ENCODE assay signal across 11 mouse cellular contexts in the genomic region with DNA sequence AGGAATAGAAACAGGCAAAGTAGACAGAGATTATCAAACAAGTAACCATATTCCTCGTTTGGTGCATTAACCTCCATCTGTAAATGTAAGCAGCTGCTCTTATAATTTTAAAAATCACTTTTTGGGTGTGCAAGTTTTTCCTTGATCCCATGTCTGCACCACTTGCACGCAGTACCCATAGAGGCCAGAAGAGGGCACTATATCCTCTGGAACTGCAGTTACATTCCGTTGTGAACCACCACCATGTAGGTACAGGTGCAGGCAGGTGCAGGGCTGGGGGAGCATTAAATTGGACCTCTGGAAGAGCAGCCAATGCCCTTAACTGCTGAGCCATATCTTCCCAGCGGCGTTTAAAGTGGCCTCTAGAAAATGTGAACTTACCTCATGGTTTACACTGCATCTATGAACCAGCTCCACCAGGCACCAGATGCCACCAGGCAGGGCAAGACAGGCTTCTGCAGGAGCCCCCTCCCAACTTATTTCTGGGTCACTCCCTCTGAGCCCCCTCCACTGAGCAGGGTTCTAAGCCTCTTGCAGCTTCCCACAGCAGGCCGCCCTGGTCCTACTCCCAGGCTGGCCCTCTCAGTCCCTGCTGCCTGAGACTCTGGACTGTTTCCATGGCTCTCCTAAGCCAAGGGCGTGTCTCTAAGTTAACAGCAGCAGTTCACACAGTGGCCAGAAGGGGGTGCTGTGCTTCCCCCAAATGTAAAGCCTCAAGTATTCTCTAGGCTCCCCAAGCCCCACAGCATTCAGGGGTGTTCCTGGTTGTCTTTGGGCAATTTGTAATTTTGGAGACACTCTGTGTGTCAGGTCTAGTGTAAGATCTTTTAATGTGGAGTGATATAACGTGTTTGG. TPM values are rescaled to one million over a fixed set of nuclear protein-coding genes. Genes with fewer than 3 reads are reported as not detected.
DNase-seq lines count a peak whose midpoint lies in the region; ATAC-seq and TF ChIP-seq lines count a peak whose summit lies in the region.
"Had no signal": no experiment of that assay in that cellular context is flagged by ENCODE, and none has a peak within 500 bp of the region (broad histone marks: within the 10 kb centered on the region; RNA-seq: fewer than 3 reads in every experiment).

No protein-coding gene starts in this region.

- H3K9ac ChIP-seq in intestine, postnatal 0 days (ENCODE audit: low read depth, low read length), result no peak overlapping the region
- H3K9ac ChIP-seq: embryonic facial prominence, embryonic 13.5 days; liver, embryonic 13.5 days had no signal

- H3K4me1 ChIP-seq in intestine, postnatal 0 days (replicated peaks; ENCODE audit: control insufficient read depth, insufficient read depth, low read length), result no peaks in the 10 kb centered on the region
- H3K4me1 ChIP-seq: embryonic facial prominence, embryonic 13.5 days; liver, embryonic 13.5 days had no signal

- no peak overlapping the region for H3K27ac ChIP-seq in gastrocnemius, adult 2 months
- no peak overlapping the region for H3K27ac ChIP-seq in intestine, postnatal 0 days (ENCODE audit: low read depth, low read length)
- H3K27ac ChIP-seq: embryonic facial prominence, embryonic 13.5 days; liver, embryonic 13.5 days had no signal

- H3K27me3 ChIP-seq in intestine, postnatal 0 days (replicated peaks; ENCODE audit: control insufficient read depth, insufficient read depth, low read length), result no peaks in the 10 kb centered on the region

- no peak overlapping the region for H3K4me3 ChIP-seq in gastrocnemius, adult 2 months
- H3K4me3 ChIP-seq in intestine, postnatal 0 days (ENCODE audit: low read depth, low read length), result no peak overlapping the region
- H3K4me3 ChIP-seq: embryonic facial prominence, embryonic 13.5 days; liver, embryonic 13.5 days had no signal

- no peaks in the 10 kb centered on the region for H3K9me3 ChIP-seq in intestine, postnatal 0 days (ENCODE audit: control insufficient read depth)
- H3K9me3 ChIP-seq: embryonic facial prominence, embryonic 13.5 days; liver, embryonic 13.5 days had no signal

- 0 out of 2 replicates have a peak, but pooled peaks have one; percentile 45 for ATAC-seq in intestine, postnatal 0 days
- peak; percentile 66; the same call in 1 of the 2 replicates for ATAC-seq in megakaryocyte, adult 5-6 weeks (ENCODE audit: poor library complexity, severe bottlenecking)

- intact Hi-C loops in gastrocnemius, adult 2 months (cut with DNase I), result no loop called here

- peak; percentile 74 for TF ChIP-seq CTCF in gastrocnemius, adult 2 months (IDR thresholded peaks at IDR 0.05)
- TF ChIP-seq CTCF in intestine, postnatal 0 days (IDR thresholded peaks at IDR 0.05; ENCODE audit: low read depth), result peak; percentile 80

- DNase-seq in gastrocnemius, adult 2 months, result no peak
- DNase-seq in gastrocnemius, adult 18-20 months (ENCODE audit: low spot score), result no peak
- DNase-seq in urinary bladder, postnatal 25 days (ENCODE audit: low spot score), result peak; percentile 51
- DNase-seq in urinary bladder, postnatal 4 days (ENCODE audit: low spot score in 2 of 2), result no peak
- peak; percentile 57 for DNase-seq in cerebellum, adult 9-10 months
- DNase-seq in thymus, postnatal 14 days, result peak; percentile 68
- DNase-seq: liver, embryonic 13.5 days had no signal

- 16% methylated on average over 8 of the region's 8 CpGs for WGBS in intestine, postnatal 0 days

- H3K4me2 ChIP-seq in intestine, postnatal 0 days (replicated peaks; ENCODE audit: low read depth), result no peak overlapping the region
- H3K4me2 ChIP-seq: embryonic facial prominence, embryonic 13.5 days; liver, embryonic 13.5 days had no signal

- no peaks in the 10 kb centered on the region for H3K36me3 ChIP-seq in intestine, postnatal 0 days (ENCODE audit: control insufficient read depth, insufficient read depth)
- H3K36me3 ChIP-seq: embryonic facial prominence, embryonic 13.5 days; liver, embryonic 13.5 days had no signal

RNA-seq across cellular contexts. Expression of a gene that starts 10.2 kb away (rescaled TPM):
- not detected for total RNA-seq in gastrocnemius, adult 2 months (2021)
- total RNA-seq in gastrocnemius, adult 18-20 months (2021), result not detected
- not detected in 2 replicates for polyA plus RNA-seq in intestine, postnatal 0 days (2015; fragmentation: Nextera tagmentation; extraction: Ambion mirVana)
- total RNA-seq in megakaryocyte, adult 5-6 weeks (2015), result not detected in 2 replicates
- not detected in 2 replicates for total RNA-seq in megakaryocyte, adult 5-6 weeks (2017)
- polyA plus RNA-seq: embryonic facial prominence, embryonic 13.5 days; liver, embryonic 13.5 days; stomach, embryonic 16.5 days had no signal

RNA-seq across cellular contexts. Expression of a gene that starts 24.3 kb away (rescaled TPM):
- not detected for total RNA-seq in gastrocnemius, adult 2 months (2021)
- not detected for total RNA-seq in gastrocnemius, adult 18-20 months (2021)
- not detected in 2 replicates for polyA plus RNA-seq in intestine, postnatal 0 days (2015; fragmentation: Nextera tagmentation; extraction: Ambion mirVana)
- total RNA-seq in megakaryocyte, adult 5-6 weeks (2015), result not detected in 2 replicates
- total RNA-seq in megakaryocyte, adult 5-6 weeks (2017), result not detected in 2 replicates
- polyA plus RNA-seq: embryonic facial prominence, embryonic 13.5 days; liver, embryonic 13.5 days; stomach, embryonic 16.5 days had no signal

RNA-seq across cellular contexts. Expression of a gene that starts 24.6 kb away (rescaled TPM):
- total RNA-seq in gastrocnemius, adult 2 months (2021), result under 1 TPM; 0.17 to 0.28 TPM
- total RNA-seq in gastrocnemius, adult 18-20 months (2021), result under 1 TPM in 1 of 2 experiments, not detected in 1; 0.09 TPM
- polyA plus RNA-seq in intestine, postnatal 0 days (2015; fragmentation: Nextera tagmentation; extraction: Ambion mirVana), result 1.0 and 1.2 TPM in 2 replicates
- total RNA-seq in megakaryocyte, adult 5-6 weeks (2015), result 2.2 and 2.8 TPM in 2 replicates
- 0.44 and 1.1 TPM in 2 replicates for total RNA-seq in megakaryocyte, adult 5-6 weeks (2017)

RNA-seq across cellular contexts. Expression of a gene that starts 41.6 kb away (rescaled TPM):
- total RNA-seq in gastrocnemius, adult 2 months (2021), result not detected
- total RNA-seq in gastrocnemius, adult 18-20 months (2021), result not detected
- 0.10 TPM in 1 of 2 replicates, not detected in the other for polyA plus RNA-seq in intestine, postnatal 0 days (2015; fragmentation: Nextera tagmentation; extraction: Ambion mirVana)
- total RNA-seq in megakaryocyte, adult 5-6 weeks (2015), result 0.39 TPM in 1 of 2 replicates, not detected in the other
- total RNA-seq in megakaryocyte, adult 5-6 weeks (2017), result not detected in 2 replicates
- polyA plus RNA-seq: embryonic facial prominence, embryonic 13.5 days; liver, embryonic 13.5 days; stomach, embryonic 16.5 days had no signal

RNA-seq across cellular contexts. Expression of a gene that starts 50.5 kb away (rescaled TPM):
- under 1 TPM in 1 of 2 experiments, not detected in 1; 0.14 TPM for total RNA-seq in gastrocnemius, adult 2 months (2021)
- total RNA-seq in gastrocnemius, adult 18-20 months (2021), result not detected
- 30.9 and 31.8 TPM in 2 replicates for polyA plus RNA-seq in intestine, postnatal 0 days (2015; fragmentation: Nextera tagmentation; extraction: Ambion mirVana)
- 1.9 and 3.1 TPM in 2 replicates for total RNA-seq in megakaryocyte, adult 5-6 weeks (2015)
- total RNA-seq in megakaryocyte, adult 5-6 weeks (2017), result 1.9 and 2.8 TPM in 2 replicates

Comparison
In these comparisons a context has a peak if more than half of its experiments do, and no peak if none do; other contexts are left out.
1. DNase-seq: peak in urinary bladder, postnatal 25 days (single experiment), cerebellum, adult 9-10 months (single experiment) and thymus, postnatal 14 days (single experiment); none in gastrocnemius, adult 2 months (single experiment), gastrocnemius, adult 18-20 months (single experiment) and urinary bladder, postnatal 4 days (0 of 2).